Comparison of ENCODE assay signal across 9 mouse cellular contexts in the genomic region with DNA sequence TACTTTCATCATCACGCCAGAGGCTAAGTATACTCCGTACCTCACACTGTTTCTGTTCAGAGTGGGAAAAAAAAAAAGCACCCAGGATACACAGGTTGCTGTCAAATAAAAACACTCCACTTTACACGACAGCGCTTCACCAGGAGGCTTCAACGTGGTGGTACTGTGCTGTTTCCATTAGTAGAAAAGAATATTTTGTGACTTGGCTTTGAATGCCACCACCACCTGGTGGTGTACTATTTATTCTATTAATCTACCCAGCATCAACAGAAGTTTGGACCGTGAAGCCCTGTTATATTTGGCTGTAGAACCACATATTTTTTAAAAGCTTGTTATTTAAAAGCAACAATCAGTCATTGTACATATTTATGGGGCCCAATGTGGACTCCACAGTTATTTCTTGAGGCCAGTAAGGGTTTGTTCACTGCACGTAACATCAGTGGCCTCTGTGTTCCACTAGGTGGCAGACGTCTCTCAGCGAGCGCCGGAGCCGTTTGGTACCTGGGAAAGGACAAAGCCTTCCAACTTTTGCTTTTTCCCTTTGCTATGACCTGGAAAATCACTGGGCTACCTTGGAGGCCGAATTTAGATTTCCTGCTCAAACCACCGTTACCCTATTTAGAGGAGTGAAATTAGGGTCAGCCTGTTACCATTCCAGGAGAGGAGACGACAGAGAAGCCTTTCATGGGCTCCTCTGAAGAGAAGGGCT. TPM values are rescaled to one million over a fixed set of nuclear protein-coding genes. Genes with fewer than 3 reads are reported as not detected.
DNase-seq lines count a peak whose midpoint lies in the region; ATAC-seq and TF ChIP-seq lines count a peak whose summit lies in the region.
"Had no signal": no experiment of that assay in that cellular context is flagged by ENCODE, and none has a peak within 500 bp of the region (broad histone marks: within the 10 kb centered on the region; RNA-seq: fewer than 3 reads in every experiment).

No protein-coding gene starts in this region.

- peaks cover 7% of the 10 kb centered on the region; the same call in 1 of the 2 replicates for H3K4me1 ChIP-seq in embryonic facial prominence, embryonic 10.5 days
- no peaks in the 10 kb centered on the region for H3K4me1 ChIP-seq in kidney, postnatal 0 days (replicated peaks; ENCODE audit: insufficient read depth, low read length)
- H3K4me1 ChIP-seq in limb, embryonic 15.5 days: no peaks in the 10 kb centered on the region
- no peaks in the 10 kb centered on the region for H3K4me1 ChIP-seq in stomach, embryonic 14.5 days (ENCODE audit: control insufficient read depth, insufficient read depth, low read length)

- H3K9ac ChIP-seq in kidney, postnatal 0 days (ENCODE audit: low read depth, low read length): no peak overlapping the region
- H3K9ac ChIP-seq in limb, embryonic 15.5 days: no peak overlapping the region
- H3K9ac ChIP-seq in stomach, embryonic 14.5 days (replicated peaks; ENCODE audit: low read depth, low read length): no peak overlapping the region

- ATAC-seq in kidney, postnatal 0 days (replicated peaks; ENCODE audit: low FRiP score, low read depth): no peak
- ATAC-seq in limb, embryonic 15.5 days (ENCODE audit: insufficient number of reproducible peaks, low FRiP score, low TSS enrichment, low read depth): peak; percentile 52
- ATAC-seq in stomach, embryonic 14.5 days (ENCODE audit: insufficient number of reproducible peaks, insufficient read depth, low FRiP score, low read depth): peak; percentile 33; the same call in 1 of the 2 replicates

- H3K4me3 ChIP-seq in embryonic facial prominence, embryonic 10.5 days: no peak overlapping the region
- H3K4me3 ChIP-seq in kidney, postnatal 0 days (replicated peaks; ENCODE audit: low read depth, low read length): no peak overlapping the region
- H3K4me3 ChIP-seq in limb, embryonic 15.5 days: no peak overlapping the region
- no peak overlapping the region for H3K4me3 ChIP-seq in stomach, embryonic 14.5 days (ENCODE audit: low read depth, low read length)
- H3K4me3 ChIP-seq: erythroblast, embryonic 14.5 days had no signal

- WGBS in embryonic facial prominence, embryonic 10.5 days: 32% methylated on average over 15 of the region's 15 CpGs
- 23% methylated on average over 15 of the region's 15 CpGs for WGBS in kidney, postnatal 0 days
- 23% methylated on average over 15 of the region's 15 CpGs for WGBS in limb, embryonic 15.5 days
- 29% methylated on average over 15 of the region's 15 CpGs for WGBS in stomach, embryonic 14.5 days

- peak; percentile 93 for TF ChIP-seq CTCF in kidney, postnatal 0 days (IDR thresholded peaks at IDR 0.05; ENCODE audit: low read depth)

- H3K36me3 ChIP-seq in embryonic facial prominence, embryonic 10.5 days (replicated peaks): peaks cover 4% of the 10 kb centered on the region
- H3K36me3 ChIP-seq in kidney, postnatal 0 days (ENCODE audit: insufficient read depth, low read length): peaks cover 4% of the 10 kb centered on the region; the same call in 1 of the 2 replicates
- peaks cover 14% of the 10 kb centered on the region; the same call in 1 of the 2 replicates for H3K36me3 ChIP-seq in limb, embryonic 15.5 days
- peaks cover 4% of the 10 kb centered on the region for H3K36me3 ChIP-seq in stomach, embryonic 14.5 days (ENCODE audit: control insufficient read depth, insufficient read depth, low read length)

- no peaks in the 10 kb centered on the region for H3K9me3 ChIP-seq in embryonic facial prominence, embryonic 10.5 days
- no peaks in the 10 kb centered on the region for H3K9me3 ChIP-seq in kidney, postnatal 0 days (replicated peaks; ENCODE audit: low read length)
- no peaks in the 10 kb centered on the region for H3K9me3 ChIP-seq in limb, embryonic 15.5 days
- no peaks in the 10 kb centered on the region for H3K9me3 ChIP-seq in stomach, embryonic 14.5 days (ENCODE audit: control insufficient read depth, low read depth, low read length)

- no peaks in the 10 kb centered on the region for H3K27me3 ChIP-seq in embryonic facial prominence, embryonic 10.5 days (replicated peaks; ENCODE audit: low read depth, poor library complexity, severe bottlenecking)
- no peaks in the 10 kb centered on the region for H3K27me3 ChIP-seq in kidney, postnatal 0 days (ENCODE audit: insufficient read depth, low read length)
- H3K27me3 ChIP-seq in limb, embryonic 15.5 days: no peaks in the 10 kb centered on the region
- no peaks in the 10 kb centered on the region for H3K27me3 ChIP-seq in stomach, embryonic 14.5 days (ENCODE audit: control insufficient read depth, insufficient read depth, low read length)

- H3K4me2 ChIP-seq in kidney, postnatal 0 days (ENCODE audit: low read length): no peak overlapping the region; the same call in 1 of the 2 replicates
- no peak overlapping the region for H3K4me2 ChIP-seq in limb, embryonic 15.5 days
- H3K4me2 ChIP-seq in stomach, embryonic 14.5 days (replicated peaks; ENCODE audit: low read depth, low read length): no peak overlapping the region

- 0 out of 2 replicates have a peak overlapping the region, but pooled peaks have one; percentile 30 for H3K27ac ChIP-seq in embryonic facial prominence, embryonic 10.5 days (replicated peaks)
- no peak overlapping the region for H3K27ac ChIP-seq in kidney, postnatal 0 days
- no peak overlapping the region for H3K27ac ChIP-seq in limb, embryonic 15.5 days
- H3K27ac ChIP-seq in stomach, embryonic 14.5 days (ENCODE audit: low read length): no peak overlapping the region

- DNase-seq in CD4-positive helper T cell, adult 2 months (ENCODE audit: low read depth, low spot score): peak; percentile 36
- peak; percentile 79 for DNase-seq in adrenal gland, postnatal 14 days
- peak; percentile 72 for DNase-seq in embryonic facial prominence, embryonic 10.5 days (ENCODE audit: low spot score)
- peak; percentile 48 to 66 for DNase-seq in heart, adult 9 months (ENCODE audit: low spot score in 2 of 2)
- peak; percentile 81 for DNase-seq in kidney, postnatal 0 days (ENCODE audit: low spot score)
- DNase-seq in natural killer cell, adult 2 months (ENCODE audit: low spot score in 2 of 2): peak; percentile 14 to 46

RNA-seq across cellular contexts. Expression of a gene that starts 48.3 kb away (rescaled TPM):
- 41.6 and 44.3 TPM in 2 replicates for total RNA-seq in adrenal gland, postnatal 14 days (2021)
- polyA plus RNA-seq in embryonic facial prominence, embryonic 10.5 days (2016; fragmentation: Nextera tagmentation; extraction: Ambion mirVana): 31.3 and 35.6 TPM in 2 replicates
- 14.8 and 17.9 TPM in 2 replicates for polyA plus RNA-seq in kidney, postnatal 0 days (2015; fragmentation: Nextera tagmentation; extraction: Ambion mirVana)
- 48.5 and 50.3 TPM in 2 replicates for polyA plus RNA-seq in limb, embryonic 15.5 days (2015; fragmentation: Nextera tagmentation; extraction: Ambion mirVana)
- 43.8 and 47.0 TPM in 2 replicates for polyA plus RNA-seq in stomach, embryonic 14.5 days (2014; fragmentation: Nextera tagmentation; extraction: Ambion mirVana)

Comparison
In these comparisons a context has a peak if more than half of its experiments do, and no peak if none do; other contexts are left out.
1. DNase-seq: peak in every context shown above with its lines; median percentile 81 in kidney, postnatal 0 days; 79 in adrenal gland, postnatal 14 days; 72 in embryonic facial prominence, embryonic 10.5 days; 57 in heart, adult 9 months; 36 in CD4-positive helper T cell, adult 2 months; 30 in natural killer cell, adult 2 months.